Mouse (Mus musculus): ENCODE measurements around the gene Pilra. TPM values are rescaled to one million over a fixed set of nuclear protein-coding genes. Genes with fewer than 3 reads are reported as not detected.

The Pilra gene
- polyA plus RNA-seq, 3 experiments from 2014 or later, result 0.19 to 0.79 TPM; not detected in 1

- ATAC-seq, result peak; percentile 98
These were observed 57.4 kb downstream of the Pilra start, which contains the start of gene Ppp1r35 for GRCm38 (mm10) chr5:137778635-137779034. Ppp1r35 (plus strand) TSS chr5:137778849.

GRCm38 (mm10) chr5:137777267-137777845 lies 58.7 kb downstream of the Pilra start:
- ATAC-seq, result no peak

- no peak for ATAC-seq
These were observed 59.6 kb downstream of the Pilra start for GRCm38 (mm10) chr5:137776408-137776918.

GRCm38 (mm10) chr5:137775587-137776290 lies 60.3 kb downstream of the Pilra start:
- no peak for ATAC-seq

GRCm38 (mm10) chr5:137772755-137773154 lies 63.3 kb downstream of the Pilra start:
- no peak for ATAC-seq

Other genes starting within 250 kb of the Pilra start
- gene Mospd3, start 235.2 kb downstream of the Pilra start, polyA plus RNA-seq (2017; shearing (Covaris generic)), result 10 to 100 TPM; 24.5 to 34.8 (median 31.0) TPM
- gene Pcolce, start 222.5 kb downstream of the Pilra start, polyA plus RNA-seq (2017; shearing (Covaris generic)), result under 1 TPM in 2 of 3 experiments, not detected in 1; 0.40 to 0.80 TPM
- under 1 TPM in 2 of 3 experiments, not detected in 1; 0.33 to 0.67 TPM for gene Fbxo24, start 207.3 kb downstream of the Pilra start, polyA plus RNA-seq (2017; shearing (Covaris generic))
- 10 to 100 TPM; 57.9 to 66.2 (median 65.6) TPM for gene Lrch4, start 207.2 kb downstream of the Pilra start, polyA plus RNA-seq (2017; shearing (Covaris generic))
- 10 to 100 TPM in 2 of 3 experiments, 1 to 10 TPM in 1; 8.6 to 14.1 (median 13.3) TPM for gene Gm20605, start 207.1 kb downstream of the Pilra start, polyA plus RNA-seq (2017; shearing (Covaris generic))
- 10 to 100 TPM; 18.2 to 49.8 (median 44.0) TPM for gene Sap25, start 194.9 kb downstream of the Pilra start, polyA plus RNA-seq (2017; shearing (Covaris generic))
- not detected for gene Irs3, start 190.6 kb downstream of the Pilra start, polyA plus RNA-seq (2017; shearing (Covaris generic))
- 10 to 100 TPM; 16.1 to 21.7 (median 16.4) TPM for gene Agfg2, start 151.6 kb downstream of the Pilra start, polyA plus RNA-seq (2017; shearing (Covaris generic))
- under 1 TPM in 2 of 3 experiments, not detected in 1; 0.12 to 0.20 TPM for gene Nyap1, start 94.7 kb downstream of the Pilra start, polyA plus RNA-seq (2017; shearing (Covaris generic))
- gene Tsc22d4, start 90.6 kb downstream of the Pilra start, polyA plus RNA-seq (2017; shearing (Covaris generic)), result 10 to 100 TPM; 43.3 to 83.4 (median 64.7) TPM
- 10 to 100 TPM in 1 of 3 experiments, 1 to 10 TPM in 2; 6.0 to 10.9 (median 6.5) TPM for gene Ppp1r35, start 57.4 kb downstream of the Pilra start, polyA plus RNA-seq (2017; shearing (Covaris generic))
- gene Mepce, start 48.6 kb downstream of the Pilra start, polyA plus RNA-seq (2017; shearing (Covaris generic)), result 10 to 100 TPM; 13.1 to 32.7 (median 29.8) TPM
- gene Zcwpw1, start 48.5 kb downstream of the Pilra start, polyA plus RNA-seq (2017; shearing (Covaris generic)), result 10 to 100 TPM in 2 of 3 experiments, 1 to 10 TPM in 1; 4.7 to 12.0 (median 11.0) TPM
- gene Pilrb1, start 21.8 kb upstream of the Pilra start, polyA plus RNA-seq (2017; shearing (Covaris generic)), result under 1 TPM in 1 of 3 experiments, not detected in 2; 0.38 TPM
- not detected for gene Pilrb2, start 35.5 kb upstream of the Pilra start, polyA plus RNA-seq (2017; shearing (Covaris generic))
- not detected for gene Cyp3a13, start 85.3 kb upstream of the Pilra start, polyA plus RNA-seq (2017; shearing (Covaris generic))
- not detected for gene Gjc3, start 126.8 kb upstream of the Pilra start, polyA plus RNA-seq (2017; shearing (Covaris generic))
- gene Azgp1, start 145.2 kb upstream of the Pilra start, polyA plus RNA-seq (2017; shearing (Covaris generic)), result not detected
- gene Smok3a, start 185.0 kb upstream of the Pilra start, polyA plus RNA-seq (2017; shearing (Covaris generic)), result not detected
- not detected for gene Smok3b, start 185.1 kb upstream of the Pilra start, polyA plus RNA-seq (2017; shearing (Covaris generic))
- gene Smok3c, start 216.9 kb upstream of the Pilra start, polyA plus RNA-seq (2017; shearing (Covaris generic)), result not detected
- 10 to 100 TPM in 2 of 3 experiments, 1 to 10 TPM in 1; 9.7 to 11.1 (median 11.0) TPM for gene Zkscan1, start 248.8 kb upstream of the Pilra start, polyA plus RNA-seq (2017; shearing (Covaris generic))

Data from inflammation-experienced regulatory T-cells, adult 6 months (primary cell).